Mouse (Mus musculus) urinary bladder, postnatal 25 days (tissue): ENCODE measurements around the gene Fer1l4.

ENCODE experiments used
- DNase-seq: peaks from one replicate; pipeline ENCODE4 v3.0.0; 2022; ENCODE audit warnings: low spot score

Gene Fer1l4

GRCm38 (mm10) chr2:156007888-156008532 is 44.7 kb downstream of the Fer1l4 start, which contains the start of the genes 6430550D23Rik and Ergic3:
6430550D23Rik (minus strand) TSS chr2:156007977.
Ergic3 (plus strand) TSS chr2:156008045.
- DNase-seq: peak; percentile 96

DNA sequence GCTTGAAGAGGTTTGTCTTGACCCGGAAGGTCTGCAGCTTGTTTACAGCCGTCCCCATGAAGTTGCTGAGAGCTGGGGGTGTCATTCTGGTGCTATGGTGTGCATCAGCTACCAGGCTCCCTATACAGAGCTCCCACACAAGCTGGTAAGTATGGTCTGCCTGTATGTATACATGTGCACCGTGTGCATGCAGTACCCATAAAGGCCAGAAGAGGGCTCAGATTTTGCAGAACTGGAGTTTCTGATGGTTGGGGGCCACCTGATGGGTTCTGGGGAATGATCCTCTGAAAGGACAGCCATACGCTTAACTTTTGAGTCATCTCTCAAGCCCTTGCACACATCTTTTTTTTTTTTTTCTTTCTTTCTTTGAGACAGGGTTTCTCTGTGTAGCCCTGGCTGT is 47.4 kb downstream of the Fer1l4 start:
- DNase-seq: no peak

DNA sequence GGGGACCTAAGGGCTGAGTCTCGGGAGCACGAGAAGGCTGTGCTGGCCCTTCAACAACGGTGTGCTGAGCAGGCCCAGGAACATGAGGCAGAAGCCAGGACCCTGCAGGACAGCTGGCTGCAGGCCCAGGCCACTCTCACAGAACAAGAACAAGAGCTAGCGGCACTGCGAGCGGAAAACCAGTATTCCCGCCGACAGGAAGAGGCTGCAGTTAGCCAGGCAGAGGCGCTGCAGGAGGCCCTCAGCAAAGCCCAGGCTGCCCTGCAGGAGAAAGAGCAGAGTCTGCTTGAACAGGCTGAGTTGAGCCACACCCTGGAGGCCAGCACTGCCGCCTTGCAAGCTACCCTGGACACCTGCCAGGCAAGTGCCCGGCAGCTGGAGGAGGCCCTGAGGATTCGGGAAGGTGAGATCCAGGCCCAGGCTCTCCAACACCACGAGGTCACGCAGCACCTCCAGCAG is 60.9 kb downstream of the Fer1l4 start:
- DNase-seq: no peak

DNA sequence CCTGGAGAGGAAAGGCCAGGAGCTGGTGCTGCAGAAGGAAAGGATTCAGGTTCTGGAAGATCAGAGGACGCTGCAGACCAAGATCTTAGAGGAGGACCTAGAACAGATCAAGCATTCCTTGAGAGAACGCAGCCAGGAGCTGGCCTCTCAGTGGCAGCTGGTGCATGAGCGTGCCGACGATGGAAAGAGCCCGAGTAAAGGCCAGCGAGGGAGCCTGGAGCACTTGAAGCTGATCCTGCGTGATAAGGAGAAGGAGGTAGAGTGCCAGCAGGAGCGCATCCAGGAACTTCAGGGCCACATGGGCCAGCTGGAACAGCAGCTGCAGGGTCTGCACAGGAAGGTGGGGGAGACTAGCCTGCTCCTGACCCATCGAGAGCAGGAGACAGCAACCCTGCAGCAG is 61.6 kb downstream of the Fer1l4 start:
- DNase-seq: no peak

- DNase-seq: no peak
These were observed 63.7 kb downstream of the Fer1l4 start for GRCm38 (mm10) chr2:155989085-155989484.

DNA sequence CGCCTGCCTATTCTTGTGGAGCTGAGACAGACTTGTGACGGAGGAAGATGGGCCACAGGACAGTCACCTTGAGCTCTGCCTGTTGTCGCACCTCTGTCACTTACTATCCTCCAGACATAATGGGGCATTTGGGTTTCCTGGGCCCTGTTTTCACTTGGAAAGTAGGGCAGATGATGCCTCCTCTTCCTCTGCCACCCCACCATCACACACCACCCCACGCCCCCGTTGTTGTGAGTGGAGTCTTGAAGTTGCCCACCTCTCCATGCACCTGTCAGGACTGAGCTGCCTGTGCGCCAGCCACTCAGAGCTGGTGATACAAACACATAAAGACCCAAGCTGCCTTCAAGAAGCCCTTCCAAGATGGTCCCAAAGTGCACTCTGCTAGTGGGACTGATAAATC is 65.6 kb downstream of the Fer1l4 start:
- no peak for DNase-seq

- DNase-seq: no peak
These were observed 67.0 kb downstream of the Fer1l4 start for GRCm38 (mm10) chr2:155985776-155986175.

- no peak for DNase-seq
These were observed 73.3 kb downstream of the Fer1l4 start for GRCm38 (mm10) chr2:155979328-155979991.

- DNase-seq: no peak
These were observed 78.5 kb downstream of the Fer1l4 start for GRCm38 (mm10) chr2:155974087-155974731.

DNA sequence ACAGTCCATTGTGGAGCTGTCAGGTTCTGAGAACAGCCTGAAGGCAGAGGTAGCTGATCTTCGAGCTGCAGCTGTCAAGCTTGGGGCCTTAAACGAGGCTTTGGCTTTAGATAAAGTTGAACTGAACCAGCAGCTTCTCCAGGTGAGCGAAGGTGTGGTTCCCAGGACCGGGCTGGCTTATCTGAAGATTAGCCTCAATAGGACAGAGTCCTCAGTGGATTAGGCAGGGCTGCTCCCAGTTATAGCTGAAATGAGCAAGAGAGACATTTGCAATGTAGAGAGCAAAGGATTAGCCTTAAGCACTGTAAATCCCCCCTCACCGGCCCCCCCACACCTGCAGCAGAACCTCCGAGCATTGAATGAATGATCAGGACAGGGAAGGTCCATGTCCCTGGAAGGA is 79.4 kb downstream of the Fer1l4 start:
- no peak for DNase-seq
